Mouse (Mus musculus) retina, postnatal 1 day (tissue): Measurements from ENCODE around the gene Kcna10.
A peak's percentile ranks its signal among the peaks of the same experiment; 100 is the strongest.

Source experiments
- DNase-seq: peaks from one replicate; pipeline ENCODE4 v3.0.0-alpha.2; 2012

Kcna10 gene

DNA sequence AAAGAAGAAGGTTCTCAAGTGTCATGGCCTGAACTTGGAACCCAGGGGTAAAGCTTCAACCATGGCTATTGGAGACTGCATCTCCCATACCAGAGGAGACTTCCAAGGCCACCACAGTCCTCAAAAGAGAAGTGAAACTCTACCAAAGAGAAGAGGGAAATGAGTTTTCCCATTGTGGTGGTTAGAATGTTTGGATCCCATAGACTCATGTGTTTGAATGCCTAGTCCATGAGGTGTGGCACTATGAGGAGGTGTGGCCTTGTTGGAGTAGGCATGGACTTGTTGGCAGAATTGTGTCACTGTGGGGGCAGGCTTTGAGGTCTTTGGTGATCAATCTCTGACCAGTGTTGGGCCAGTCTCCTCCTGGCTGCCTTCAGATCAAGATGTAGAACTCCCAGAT lies 22.3 kb downstream of the Kcna10 start:
- no peak for DNase-seq

DNA sequence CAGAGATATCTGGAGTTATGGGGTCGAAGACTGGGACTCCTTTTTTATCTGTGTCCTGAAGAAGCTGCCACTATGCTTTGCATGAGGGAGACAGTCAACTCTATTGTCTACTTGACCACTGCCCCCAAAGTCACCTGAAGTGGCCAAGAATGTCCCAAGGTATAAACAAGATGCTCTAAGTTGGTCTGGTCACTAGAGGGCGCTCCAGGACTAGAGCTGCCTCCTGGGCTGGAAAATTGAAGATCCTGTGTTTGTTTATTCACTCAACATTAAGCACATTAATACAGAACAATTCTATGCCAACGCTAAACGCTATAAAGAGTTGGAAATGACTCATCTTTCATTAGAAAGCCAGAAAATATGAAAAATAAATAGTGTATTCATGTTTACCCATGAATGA lies 23.1 kb downstream of the Kcna10 start:
- DNase-seq, result peak; percentile 72

DNA sequence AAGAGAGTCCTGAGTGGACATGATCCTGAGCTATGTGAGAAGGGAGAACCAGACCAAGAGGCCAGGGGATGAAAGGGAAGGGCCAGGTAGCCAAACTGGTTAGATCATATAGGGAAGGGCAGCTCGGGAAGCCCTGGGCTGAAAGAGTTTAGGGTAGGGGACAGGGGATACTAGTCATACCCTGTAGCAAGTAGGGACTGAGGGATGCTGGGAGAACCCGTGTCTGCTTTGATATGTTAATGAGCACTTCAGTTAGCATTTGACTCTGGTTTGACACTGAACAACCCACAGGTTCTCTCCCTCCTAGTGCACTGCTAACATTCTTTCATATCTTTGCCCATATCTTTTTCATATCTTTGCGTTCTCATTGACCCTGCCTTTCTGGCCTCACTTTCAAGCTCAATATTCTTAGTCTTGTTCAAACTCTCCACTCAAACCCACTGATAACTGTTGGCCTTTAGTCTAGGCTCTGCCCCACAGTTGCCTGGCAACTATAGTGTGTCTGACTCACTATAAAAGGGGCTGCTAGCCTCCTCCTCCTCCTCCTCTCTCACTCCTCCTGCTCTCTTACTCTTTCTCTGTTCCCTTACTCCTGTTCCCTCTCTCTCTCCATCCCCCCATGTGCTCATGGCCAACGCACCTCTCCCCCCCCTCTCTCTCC lies 23.8 kb downstream of the Kcna10 start:
- no peak for DNase-seq

DNA sequence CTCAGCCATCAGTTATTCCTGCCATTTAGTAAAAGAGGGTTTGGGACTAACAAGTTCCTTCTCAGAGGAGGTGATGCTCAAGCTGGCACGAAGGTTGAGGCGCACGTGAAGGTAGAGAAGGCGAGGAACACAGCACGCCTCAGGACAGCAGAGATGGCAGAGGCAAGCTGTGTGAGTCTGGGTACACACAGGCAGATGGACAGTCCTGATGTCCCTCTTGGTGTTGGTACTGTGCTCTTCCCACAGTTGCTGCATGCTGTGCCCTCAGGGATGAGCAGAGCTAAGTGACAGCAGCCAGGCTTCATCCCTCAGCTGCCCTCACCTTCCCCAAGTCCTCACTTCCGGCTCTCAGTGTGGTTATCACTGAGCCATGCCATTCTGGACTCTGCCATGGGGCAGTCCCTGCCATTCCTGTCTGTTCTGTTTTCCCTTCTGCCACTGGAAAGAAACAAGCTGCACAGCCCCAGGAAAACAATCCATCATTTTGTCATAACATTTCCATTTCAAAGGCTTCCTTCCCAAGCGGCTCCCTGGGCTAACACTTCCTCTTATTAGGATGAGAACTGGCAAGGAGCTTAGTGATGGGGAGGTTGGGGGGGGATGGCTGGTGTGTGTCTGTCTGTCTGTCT lies 24.9 kb downstream of the Kcna10 start:
- peak; percentile 41 for DNase-seq

DNA sequence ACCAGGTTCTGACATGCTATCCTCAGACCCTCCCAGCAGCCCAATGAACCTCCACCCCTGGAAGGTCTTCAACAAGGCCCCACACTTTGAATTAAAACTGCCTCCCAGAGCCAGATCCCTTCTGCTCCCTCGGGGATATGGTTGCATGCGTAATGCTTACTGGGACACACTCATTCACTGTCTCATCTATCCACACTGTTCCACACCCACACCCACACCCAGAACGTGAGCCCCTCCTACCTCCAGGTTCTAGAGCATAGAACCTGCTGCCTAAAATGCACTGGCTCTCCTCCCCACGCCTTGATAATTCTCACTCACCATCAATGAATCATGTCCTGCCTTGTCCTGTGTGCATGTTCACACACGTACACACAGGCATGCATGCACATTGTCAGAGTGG lies 31.8 kb downstream of the Kcna10 start:
- DNase-seq, result no peak

DNA sequence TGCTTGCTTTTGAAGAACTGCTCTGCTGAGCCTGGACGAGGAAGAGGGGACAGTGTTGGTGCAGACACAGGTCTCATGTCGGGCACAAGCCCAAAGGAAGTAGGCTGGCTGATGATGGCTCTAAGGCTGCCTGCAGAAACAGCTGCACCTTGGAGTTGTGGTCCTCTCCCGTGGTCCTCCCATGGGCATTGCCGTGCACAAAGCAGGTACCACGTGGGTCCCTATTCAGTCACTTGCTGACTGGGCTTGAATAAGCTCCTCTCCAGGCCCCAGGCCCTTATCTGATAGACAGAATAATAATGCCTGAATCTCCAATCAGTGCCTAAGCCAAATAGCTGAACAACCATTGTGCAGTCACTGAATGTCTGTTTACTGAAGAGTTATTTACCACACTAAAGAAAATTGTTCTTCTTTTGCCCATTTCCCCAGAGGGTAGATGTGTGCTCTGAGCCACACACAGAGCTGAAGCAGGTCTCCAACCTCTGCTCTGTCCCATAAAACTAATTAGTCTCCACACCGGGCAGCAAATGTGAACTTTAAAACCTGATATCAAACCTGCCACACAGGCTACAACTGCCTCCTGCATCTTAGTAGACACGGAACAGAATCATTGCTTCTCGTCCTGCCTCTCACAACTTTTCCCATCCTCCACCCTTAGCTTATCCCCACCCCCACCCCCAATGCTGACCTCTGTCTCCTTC lies 33.7 kb downstream of the Kcna10 start:
- no peak for DNase-seq

DNA sequence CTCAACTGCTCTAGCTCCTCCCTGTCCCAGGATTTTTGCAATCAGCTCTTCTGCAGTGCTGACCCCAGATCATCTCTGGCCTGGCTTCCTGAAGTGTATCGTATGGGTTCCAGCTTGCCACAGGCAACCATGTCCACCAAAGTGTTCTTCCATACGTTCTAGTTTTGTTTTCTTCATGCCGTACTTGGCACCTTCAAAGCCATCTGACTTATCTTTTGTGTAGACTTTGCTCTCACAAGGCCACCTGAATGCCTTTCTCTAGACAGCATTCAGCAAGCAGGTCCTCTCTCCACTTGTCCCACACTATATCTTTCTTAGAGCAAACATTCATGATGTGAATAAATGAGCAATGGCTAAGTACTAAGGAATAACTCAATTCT lies 34.2 kb downstream of the Kcna10 start:
- DNase-seq, result no peak

DNA sequence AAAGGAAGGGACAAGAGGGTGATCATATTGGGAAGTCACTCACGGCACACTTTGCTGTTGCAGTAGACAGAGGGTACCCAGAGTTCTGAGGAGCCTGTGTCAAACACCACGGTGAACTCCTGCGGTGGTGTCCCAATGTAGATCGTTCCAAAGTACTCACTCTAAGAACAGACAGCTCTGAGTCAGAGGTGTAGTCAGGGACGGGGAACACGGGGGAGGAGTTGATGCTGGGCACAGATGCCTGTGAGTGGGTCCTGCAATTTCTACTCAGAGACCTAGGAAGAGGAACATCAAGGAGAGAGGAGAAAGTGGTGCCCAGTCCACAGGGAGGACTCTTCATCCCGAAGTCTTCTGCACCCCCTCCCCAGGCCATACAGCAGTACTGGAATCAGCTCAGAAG lies 35.7 kb downstream of the Kcna10 start:
- DNase-seq, result no peak

DNA sequence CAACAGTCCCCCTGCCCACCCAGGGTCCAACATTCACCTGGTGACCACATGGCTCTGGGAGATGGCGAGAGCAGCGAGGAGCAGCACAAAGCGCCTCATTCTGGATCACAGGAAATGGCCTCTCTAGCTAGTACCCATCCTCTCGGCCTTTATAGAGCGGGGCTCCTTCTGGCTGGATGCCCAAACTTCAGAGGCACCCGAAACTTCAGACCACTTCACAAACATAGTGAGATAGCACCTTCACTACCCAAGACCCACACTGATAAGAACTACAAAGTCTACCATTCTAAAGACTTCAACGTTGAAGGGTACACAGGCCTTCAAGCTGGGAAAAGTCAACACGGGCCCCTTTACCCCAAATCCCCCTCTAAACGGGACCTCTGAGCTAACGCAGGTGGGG lies 38.8 kb downstream of the Kcna10 start, which contains the start of gene Cym:
Gene Cym (minus strand): TSS at position 125 of the 400 bp plus-strand sequence.
- no peak for DNase-seq

DNA sequence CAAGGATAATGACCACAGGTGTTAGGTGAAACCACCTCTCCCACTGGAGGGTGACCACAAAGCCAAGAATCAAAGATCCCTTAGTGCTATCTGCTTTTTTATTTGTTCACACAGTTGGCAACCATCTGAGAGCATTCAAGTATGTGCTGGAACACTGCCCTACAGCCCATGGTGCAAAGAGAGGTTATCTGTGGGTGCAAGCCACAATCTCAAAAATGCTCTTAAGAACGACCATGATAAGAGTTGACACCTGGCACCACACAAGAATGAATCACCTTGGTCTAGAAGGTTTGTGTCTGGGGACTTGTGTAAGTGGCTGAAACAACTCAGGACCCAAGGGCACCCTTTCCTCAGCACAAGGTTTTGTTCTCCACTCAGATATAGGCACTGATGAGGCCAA lies 40.4 kb downstream of the Kcna10 start:
- DNase-seq, result no peak

DNA sequence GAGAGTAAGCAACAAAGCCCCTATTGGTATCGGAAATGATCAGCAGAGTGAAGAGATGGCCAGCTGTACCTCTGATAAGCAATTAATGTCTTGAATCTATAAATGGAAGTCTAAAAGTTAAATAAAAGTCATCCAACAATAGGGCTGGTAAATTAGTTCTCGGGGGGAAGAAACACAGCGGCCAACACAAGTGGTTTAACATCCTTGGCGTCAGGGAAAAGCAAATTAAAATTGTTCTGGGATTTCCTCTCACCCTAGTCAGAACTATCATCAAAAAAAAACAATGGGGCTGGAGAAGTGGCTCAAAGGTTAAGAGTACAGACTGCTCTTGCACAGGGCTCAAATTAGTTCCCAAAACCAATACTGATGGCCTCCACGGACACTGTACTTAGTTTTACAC lies 43.0 kb downstream of the Kcna10 start:
- DNase-seq, result no peak

DNA sequence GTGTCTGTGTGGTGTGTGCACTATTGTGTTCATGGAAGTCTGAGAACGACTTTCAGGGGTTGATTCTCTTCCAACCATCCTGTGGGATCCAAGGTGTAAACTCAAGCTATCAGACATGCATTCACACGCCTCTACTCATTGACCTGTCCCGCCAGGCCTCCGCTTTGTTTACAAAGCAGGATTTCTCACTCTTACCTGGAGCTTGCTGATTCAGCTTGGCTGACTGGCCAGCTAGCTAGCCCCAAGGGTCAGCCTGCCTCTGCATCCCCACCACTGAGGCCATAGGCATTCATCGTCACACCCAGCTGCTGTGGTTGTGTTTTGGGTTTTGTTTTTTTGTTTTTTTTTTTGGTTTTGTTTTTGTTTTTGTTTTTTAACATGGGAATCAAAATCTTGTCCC lies 46.4 kb downstream of the Kcna10 start:
- no peak for DNase-seq

DNA sequence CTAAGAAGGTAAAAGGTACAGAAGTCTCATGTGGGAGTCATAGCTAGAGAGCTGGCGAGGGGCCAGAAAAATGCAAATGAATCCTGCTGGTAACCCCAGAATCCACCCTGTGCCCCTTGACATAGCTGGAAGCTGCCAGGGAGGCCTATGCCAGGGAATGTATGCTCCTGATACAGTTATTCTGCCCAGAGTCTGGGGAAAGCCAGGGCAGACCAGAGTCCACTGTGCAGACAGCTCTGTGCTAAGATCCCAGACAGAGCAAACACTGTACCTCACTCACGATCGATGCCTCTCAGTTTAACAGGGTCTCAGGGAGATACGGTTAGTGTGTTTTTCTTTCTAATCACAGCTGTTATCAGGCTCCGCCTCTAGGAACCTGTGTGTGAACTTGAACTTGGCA lies 47.0 kb downstream of the Kcna10 start:
- DNase-seq, result no peak

DNA sequence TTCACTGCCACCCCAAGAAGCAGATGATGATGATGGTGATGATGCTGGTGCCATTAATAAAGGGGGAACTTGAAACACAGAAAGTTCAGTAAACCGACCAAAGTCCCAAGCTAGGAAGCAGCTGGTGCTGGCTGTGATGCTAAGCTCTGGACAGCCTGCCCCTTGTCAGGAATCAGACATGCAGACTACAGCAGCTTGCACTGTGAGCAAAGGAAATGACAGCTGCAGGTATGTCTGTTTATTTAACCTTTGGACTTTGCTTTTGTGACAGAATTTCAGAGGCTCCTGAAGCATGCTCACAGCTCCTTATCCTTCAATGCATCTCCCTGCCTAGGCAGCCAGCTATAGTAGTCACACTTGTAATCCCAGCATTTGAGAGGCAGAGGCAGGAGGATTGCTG lies 47.7 kb downstream of the Kcna10 start, which contains the start of gene A630076J17Rik:
Gene A630076J17Rik (plus strand): TSS at position 88 of the 400 bp plus-strand sequence.
- DNase-seq, result no peak

DNA sequence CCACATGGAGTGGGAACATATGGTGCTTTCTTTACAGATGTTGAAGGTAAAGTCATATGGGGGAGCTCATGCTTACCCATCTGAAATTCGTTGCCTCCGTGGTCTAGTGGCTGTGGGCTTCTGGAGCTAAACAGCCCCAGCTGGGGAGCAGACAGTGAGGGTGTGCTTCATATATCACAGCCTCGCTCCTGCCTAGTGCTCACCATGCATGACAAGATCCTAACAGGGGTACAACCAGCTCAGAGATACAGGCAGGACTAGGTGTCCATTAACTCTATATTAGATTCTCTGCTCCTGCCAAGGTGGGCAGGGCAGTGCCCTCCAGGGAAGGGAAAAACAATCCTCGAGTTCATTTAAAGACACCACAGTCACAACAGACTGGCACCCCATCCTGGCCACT lies 48.3 kb downstream of the Kcna10 start:
- no peak for DNase-seq

DNA sequence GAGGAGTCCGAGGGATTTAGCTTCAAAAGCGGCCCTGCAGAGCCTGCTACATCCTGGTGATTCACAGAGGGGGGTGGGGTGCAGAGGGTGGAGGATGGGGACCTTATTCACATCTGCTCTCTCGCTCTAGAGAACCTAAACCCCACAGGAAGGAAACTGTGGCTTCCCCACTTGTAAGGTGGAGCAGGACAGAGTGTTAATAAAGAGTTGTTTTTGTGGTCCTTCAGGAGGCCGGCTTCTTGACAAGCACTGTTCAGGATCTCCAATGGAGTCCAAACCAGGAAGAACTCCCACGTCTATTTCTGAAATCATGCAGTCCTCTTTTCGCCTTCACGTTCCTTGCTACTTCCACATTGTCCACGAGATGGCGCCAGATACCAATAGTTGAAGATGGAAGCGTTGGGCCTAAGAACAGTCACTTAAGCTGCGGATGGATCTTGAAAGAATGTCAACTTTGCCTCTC lies 50.5 kb downstream of the Kcna10 start:
- peak; percentile 91 for DNase-seq

DNA sequence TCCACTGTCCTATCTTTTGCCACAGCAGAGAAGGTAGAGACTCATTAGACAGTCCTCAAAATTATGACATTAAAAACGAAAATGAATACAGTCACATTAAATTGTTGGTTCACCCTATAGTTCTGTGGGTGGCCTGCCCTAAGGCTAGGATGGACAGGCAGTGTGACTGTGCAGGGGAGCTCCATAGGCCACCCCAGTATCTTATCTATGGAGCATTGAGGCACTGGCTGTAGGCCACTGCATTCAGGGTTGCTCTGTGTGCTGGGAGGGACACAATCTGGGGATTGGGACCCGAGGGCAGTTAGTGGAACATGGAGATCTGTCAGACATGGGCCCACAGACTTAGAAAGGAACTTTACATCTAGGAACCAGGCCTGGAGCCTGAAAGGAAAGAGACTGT lies 51.1 kb downstream of the Kcna10 start:
- no peak for DNase-seq

DNA sequence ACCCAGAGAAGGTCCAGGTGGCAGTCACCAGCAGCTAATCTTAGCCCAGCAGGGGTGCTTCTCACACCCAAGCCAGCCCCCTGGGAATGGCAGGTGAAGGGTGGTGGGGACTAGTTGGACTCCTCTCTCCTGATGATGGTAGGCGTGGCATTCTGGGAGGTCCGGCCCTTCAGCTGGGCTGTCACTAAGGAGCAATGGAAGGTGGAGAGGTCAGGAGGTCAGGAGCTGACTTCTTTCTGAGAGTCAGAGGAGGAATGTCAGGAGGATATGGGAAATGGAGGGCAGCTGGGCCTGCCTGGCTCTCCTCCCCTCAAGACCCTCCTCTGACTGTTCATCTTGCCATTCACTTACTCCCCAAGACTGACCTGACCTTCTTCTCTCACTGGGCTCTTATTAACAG lies 55.2 kb downstream of the Kcna10 start:
- DNase-seq, result no peak

DNA sequence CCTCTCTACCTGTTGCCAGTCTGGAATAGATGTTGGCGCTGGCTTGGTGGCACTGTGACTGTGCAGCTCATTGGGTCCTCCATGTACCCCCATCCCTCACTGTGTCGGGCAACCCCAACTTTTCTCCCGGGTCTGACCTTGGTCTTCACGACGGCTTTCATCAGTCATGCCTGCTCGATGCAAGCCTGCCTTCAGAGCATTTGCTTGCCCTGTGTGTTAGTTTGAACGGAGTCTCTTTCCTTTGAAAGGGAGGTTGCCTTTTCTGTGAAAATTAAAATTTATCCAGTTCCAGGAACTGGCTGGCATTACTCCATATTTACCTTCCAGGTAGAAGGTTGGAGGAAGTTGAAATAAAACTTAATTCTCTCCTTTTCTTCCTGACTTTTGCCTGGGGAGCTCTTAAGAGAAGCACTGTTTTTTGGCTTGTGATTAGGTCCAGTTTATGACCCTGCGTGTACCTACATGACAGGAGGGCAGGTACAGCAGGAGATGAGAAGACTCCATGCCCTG lies 55.7 kb downstream of the Kcna10 start:
- no peak for DNase-seq

DNA sequence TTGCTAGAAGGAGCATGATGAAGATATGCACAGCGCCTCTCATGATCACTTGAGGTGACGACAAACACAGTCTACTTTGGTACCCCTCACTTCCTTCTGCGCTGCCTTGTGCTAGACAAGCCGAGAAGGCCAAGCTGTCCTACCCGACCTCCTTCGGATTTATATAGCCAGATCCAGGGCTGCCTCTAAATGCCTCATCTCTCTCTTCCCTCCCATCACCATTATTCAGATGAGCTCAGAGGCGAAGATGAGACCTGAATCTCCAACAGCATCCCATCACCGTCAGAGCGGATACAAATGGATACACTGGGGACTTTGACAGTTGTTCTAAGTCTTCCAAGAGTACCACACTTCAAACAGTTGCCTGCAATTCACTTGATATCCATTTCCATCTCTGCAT lies 56.8 kb downstream of the Kcna10 start, which contains the start of gene Prok1:
Gene Prok1 (minus strand): TSS at position 101 of the 400 bp plus-strand sequence.
- DNase-seq, result no peak

DNA sequence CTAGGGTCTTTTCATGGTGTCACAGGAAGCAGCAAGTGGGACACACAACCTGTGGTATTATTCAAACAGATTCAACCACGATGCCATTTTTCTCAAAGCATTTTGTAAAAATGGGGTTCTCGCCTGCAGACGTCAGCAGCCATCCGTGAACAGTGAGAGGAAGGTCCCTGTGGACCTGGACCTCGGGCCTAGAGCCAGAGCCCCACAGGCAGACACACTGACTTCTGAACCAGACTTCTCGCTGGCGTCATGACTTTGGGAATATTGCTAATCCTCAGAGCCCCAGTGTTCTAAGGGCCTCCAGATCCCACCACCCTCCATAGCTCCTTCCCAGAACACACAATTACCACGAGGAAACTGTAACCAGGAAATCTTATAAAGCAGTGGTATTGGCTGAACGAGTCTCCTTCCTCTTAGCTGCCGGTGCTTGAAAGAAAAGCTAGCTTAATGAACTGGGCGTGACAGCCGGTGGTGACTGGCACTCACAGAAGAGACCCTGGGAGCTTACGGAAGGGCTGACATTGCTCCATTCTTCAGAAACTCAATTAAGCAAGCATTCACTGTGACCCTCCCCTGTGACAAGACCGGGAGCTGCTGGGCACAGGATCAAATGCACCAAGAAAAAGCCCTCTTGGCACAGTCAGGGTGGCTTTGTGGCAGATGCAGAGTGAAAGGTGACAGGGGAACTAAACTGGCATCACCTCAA lies 58.7 kb downstream of the Kcna10 start:
- peak; percentile 25 for DNase-seq
